Mouse (Mus musculus) bone marrow macrophage, adult 2 months (primary cell): ENCODE data around the gene Epx. TPM values are rescaled to one million over a fixed set of nuclear protein-coding genes. Genes with fewer than 3 reads are reported as not detected.

Experiments used
- H3K27ac ChIP-seq: 2 replicates; pipeline ENCODE4 v1.5.1; 2012; ENCODE audit warnings: low read depth, low read length; ENCODE audit not compliant: insufficient read depth
- H3K4me1 ChIP-seq: 2 replicates; pipeline ENCODE4 v1.6.1; 2012; ENCODE audit warnings: low read length; ENCODE audit not compliant: control insufficient read depth, insufficient read depth
- H3K4me3 ChIP-seq: 2 replicates; pipeline ENCODE4 v1.5.1; 2012; ENCODE audit warnings: mild to moderate bottlenecking, low read length, moderate library complexity; ENCODE audit not compliant: insufficient read depth
- CTCF ChIP-seq: IDR thresholded peaks from 2 replicates; pipeline ENCODE4 v1.5.1; 2012; ENCODE audit warnings: low read depth, mild to moderate bottlenecking, low read length, moderate library complexity
- POLR2A ChIP-seq: IDR thresholded peaks from 2 replicates; pipeline ENCODE4 v1.6.1; 2012; ENCODE audit warnings: mild to moderate bottlenecking, low read depth, low read length, borderline replicate concordance
- polyA plus RNA-seq: library from polyadenylated mRNA; stranded (reverse); fragments of >200 nt; gene quantifications from 2 replicates; pipeline ENCODE4 v1.2.4, GENCODE M21; 2012; ENCODE audit not compliant: missing spikeins, insufficient read depth, insufficient read length

The Epx gene
- polyA plus RNA-seq, 1 experiment = not detected

DNA sequence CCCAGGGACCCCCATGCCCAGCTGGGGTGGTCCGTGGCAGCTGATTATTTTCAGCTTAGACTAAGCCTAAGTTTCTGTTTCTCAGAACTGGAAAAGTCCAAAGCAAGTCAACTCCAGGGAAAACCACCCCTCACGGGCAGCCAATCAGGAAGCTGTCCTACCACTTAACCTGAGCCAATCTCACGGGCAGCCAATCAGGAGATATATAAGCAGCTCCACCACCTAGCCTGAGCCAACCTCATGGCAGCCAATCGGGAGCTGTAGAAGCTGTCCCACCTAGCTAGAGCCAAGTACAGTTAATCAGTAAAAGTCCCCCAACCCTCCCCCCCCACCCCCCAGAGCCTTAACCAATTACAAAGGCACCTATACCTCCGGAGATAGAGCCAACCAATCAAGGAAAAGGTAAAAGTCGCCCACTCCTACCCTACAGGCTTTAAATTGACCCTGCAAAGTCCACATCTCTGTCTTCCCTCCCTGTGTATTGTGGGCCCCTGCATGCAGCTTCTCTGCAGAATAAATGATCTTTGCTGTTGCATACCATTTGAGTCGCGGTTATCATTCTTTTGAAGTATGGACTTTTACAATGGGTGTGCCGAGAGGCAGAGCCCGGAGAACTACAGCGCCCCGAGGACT lies 28.3 kb downstream of the Epx start:
- H3K4me3 ChIP-seq = no peak overlapping the region
- TF ChIP-seq POLR2A (no peak), CTCF (no peak)
- peaks cover 3% of the 10 kb centered on the region for H3K4me1 ChIP-seq
- H3K27ac ChIP-seq = no peak overlapping the region

DNA sequence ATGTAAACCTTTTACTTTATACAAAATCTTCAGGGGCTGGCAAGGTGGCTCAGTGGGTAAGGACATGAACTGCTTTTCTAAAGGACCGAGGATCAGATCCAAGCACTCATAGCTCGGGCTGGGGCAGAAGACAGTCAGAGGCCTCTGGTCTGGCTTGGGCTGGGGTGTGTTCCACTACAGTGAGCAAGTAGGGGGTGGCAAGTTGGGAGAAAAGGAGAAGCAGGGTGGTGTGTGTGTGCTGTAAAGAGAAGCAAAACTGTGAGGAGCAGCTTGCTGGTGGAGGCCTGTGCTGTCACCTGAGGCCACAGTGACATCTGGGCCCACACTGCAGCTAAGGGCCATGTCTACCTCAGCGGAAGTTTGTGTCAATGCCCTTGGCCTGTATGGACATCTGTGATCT lies 33.9 kb downstream of the Epx start:
- H3K4me3 ChIP-seq = no peak overlapping the region
- no peaks in the 10 kb centered on the region for H3K4me1 ChIP-seq
- no peak overlapping the region for H3K27ac ChIP-seq
- TF ChIP-seq CTCF (no peak), POLR2A (no peak)

DNA sequence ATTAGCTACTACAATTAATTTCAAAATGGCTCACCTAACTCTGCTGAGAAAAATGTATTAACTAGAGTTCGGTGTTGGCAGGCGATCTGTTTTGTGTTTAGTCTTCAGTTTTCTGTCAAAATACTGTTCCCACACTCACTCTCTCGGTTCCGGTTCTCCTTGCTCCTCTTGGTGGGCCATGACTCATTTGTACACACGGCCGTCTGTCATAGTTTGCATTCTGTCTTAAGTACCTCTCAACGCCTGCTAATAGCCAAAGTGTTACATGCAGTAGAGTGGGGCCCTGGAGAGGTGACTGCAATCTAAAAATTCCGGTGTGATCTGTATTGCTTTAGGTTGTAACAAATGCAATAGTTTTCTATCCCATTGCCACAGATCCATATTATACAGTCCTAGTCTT lies 34.7 kb downstream of the Epx start:
- Histone ChIP-seq H3K27ac (no peak overlapping the region), H3K4me1 (no peaks in the 10 kb centered on the region), H3K4me3 (no peak overlapping the region)
- TF ChIP-seq POLR2A = no peak
- TF ChIP-seq CTCF = no peak

DNA sequence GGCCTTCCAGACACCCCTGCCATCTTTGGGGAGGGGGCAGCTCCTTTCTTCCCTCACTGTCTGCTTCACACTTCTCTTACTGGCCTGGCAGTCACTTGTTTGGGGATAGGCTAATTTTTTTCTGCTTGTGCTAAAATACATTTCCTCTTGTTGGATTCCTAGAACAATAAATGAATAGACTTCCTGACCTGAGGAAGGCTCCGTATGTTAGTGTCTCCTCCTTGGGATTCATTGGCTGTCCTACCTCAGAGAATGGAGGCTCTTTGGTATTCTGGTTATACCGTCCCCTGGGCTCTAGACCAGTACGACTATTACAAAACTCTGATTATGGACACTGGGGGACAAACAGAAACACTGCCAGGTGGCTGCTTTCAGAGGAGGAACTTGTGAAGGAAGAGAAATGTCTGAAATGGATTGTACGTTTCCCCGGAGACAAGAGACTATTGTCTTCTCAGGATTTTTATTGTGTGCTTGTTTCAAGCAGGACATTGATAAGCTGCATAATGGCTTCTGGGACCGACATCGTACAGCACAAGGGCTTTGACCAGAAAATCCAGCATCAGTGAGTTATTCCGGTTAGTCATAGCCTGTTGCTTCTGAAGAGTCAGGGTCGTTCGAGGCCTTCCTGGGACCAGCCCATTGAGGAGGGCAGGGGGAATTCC lies 47.0 kb downstream of the Epx start, which contains the start of gene Lpo:
Gene Lpo, minus strand, starts transcription at position 51 of the 662 bp plus-strand sequence.
- TF ChIP-seq POLR2A (no peak), CTCF (no peak)
- H3K4me3 ChIP-seq = no peak within 1 kb of the TSS
- no peak within 1 kb of the TSS for H3K27ac ChIP-seq
- H3K4me1 ChIP-seq = no peaks in the 10 kb centered on the region

DNA sequence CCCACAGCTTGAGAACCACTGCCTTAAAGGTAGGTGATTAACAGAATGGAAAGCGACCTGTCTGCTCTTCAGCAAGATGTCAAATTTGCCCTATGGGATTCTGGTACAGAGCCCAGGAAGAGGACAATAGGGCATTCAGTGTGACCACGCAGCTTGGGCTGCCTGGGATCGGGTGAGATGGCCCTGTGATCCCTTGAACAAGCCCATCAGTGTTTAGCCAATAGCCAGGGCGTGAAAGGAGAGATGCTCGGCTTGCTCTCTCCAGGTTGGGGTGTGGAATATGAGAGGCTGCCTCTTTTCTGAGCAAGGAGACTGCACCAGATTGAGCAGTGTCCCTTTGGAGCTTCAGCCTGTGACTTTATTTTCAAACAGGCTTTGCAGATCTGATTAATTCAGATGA lies 53.8 kb downstream of the Epx start:
- Histone ChIP-seq H3K27ac (no peak overlapping the region), H3K4me1 (no peaks in the 10 kb centered on the region), H3K4me3 (no peak overlapping the region)
- TF ChIP-seq POLR2A = no peak
- TF ChIP-seq CTCF = no peak

DNA sequence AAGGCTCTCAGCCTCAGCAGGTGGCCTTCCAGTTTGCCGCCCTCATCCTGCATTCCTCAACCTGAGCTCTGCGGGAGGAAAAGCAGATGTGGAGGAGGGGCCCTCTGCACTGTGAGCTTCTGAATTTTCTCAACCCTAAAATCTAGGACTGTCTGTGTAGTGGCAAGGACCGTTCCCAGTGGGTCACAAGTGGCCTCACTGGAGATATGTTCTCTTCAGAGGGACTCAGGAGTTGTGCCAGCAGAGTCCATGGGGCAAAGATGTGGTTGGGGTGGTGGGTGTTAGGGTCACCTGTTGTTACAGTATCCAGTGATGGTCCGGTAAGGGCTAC lies 57.9 kb downstream of the Epx start:
- Histone ChIP-seq H3K27ac (no peak overlapping the region), H3K4me3 (peak overlapping the region; percentile 40), H3K4me1 (no peaks in the 10 kb centered on the region)
- TF ChIP-seq CTCF (no peak), POLR2A (no peak)

DNA sequence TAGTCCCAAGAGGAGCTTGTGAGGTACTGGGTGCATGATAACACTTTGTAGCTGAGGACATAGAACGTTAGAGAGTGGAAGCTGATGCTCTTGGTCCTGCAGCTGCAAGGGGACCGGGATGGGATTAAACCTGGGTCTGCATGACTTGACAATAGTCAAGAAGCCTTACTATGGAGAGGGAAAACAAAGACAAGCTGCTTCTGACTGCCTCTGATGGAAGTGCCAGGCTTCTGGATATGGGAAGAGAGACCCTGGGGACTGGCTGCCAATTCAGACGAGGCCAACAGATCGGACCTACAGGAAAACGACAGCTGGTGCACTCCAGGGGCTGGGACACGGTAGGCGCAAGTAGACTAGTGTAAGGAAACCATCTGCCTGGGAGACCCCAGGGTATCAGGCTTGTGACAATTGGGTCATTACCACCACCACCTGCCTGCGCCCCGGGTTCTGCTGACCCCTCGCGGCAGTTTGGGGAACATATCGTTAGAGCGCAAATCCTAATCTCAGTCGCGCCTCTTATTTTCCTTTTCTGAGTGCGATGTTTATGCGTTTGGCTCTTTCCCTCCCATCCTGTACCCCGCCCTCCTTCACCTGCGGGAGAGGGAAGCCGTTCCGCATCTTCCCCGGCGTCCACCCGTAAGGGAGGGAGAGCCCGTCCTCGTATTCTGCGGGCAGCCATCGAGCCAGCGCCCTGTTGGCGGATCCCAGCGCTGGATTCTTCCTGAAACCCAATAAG lies 58.5 kb downstream of the Epx start:
- Histone ChIP-seq H3K27ac (no peak overlapping the region), H3K4me1 (peaks cover under 1% of the 10 kb centered on the region; the same call in 1 of the 2 replicates), H3K4me3 (peak overlapping the region; percentile 40)
- TF ChIP-seq CTCF = peak; percentile 62
- TF ChIP-seq POLR2A = no peak

- Histone ChIP-seq H3K4me3 (no peak overlapping the region), H3K27ac (no peak overlapping the region), H3K4me1 (peaks cover 2% of the 10 kb centered on the region; the same call in 1 of the 2 replicates)
- TF ChIP-seq POLR2A = no peak
- TF ChIP-seq CTCF = no peak
Observed at GRCm38 (mm10) chr11:87814831-87815230, 60.5 kb downstream of the Epx start.

Other genes starting within 250 kb of the Epx start
- not detected in 2 replicates for gene Rnf43, start 212.8 kb downstream of the Epx start, polyA plus RNA-seq
- 136 and 142 TPM in 2 replicates for gene Supt4a, start 138.0 kb downstream of the Epx start, polyA plus RNA-seq
- gene Tspoap1, start 115.0 kb downstream of the Epx start, polyA plus RNA-seq = 2.6 and 2.9 TPM in 2 replicates
- 1.1 and 1.7 TPM in 2 replicates for gene Mpo, start 82.0 kb downstream of the Epx start, polyA plus RNA-seq
- gene Lpo, start 47.2 kb downstream of the Epx start, polyA plus RNA-seq = not detected in 2 replicates
- 4.7 and 6.3 TPM in 2 replicates for gene Mks1, start 22.3 kb downstream of the Epx start, polyA plus RNA-seq
- not detected in 2 replicates for gene Olfr462, start 16.7 kb upstream of the Epx start, polyA plus RNA-seq
- gene Olfr463, start 21.9 kb upstream of the Epx start, polyA plus RNA-seq = not detected in 2 replicates
- not detected in 2 replicates for gene Olfr464, start 45.4 kb upstream of the Epx start, polyA plus RNA-seq
- gene Dynll2, start 112.0 kb upstream of the Epx start, polyA plus RNA-seq = 62.6 and 64.9 TPM in 2 replicates
- gene Srsf1, start 171.8 kb upstream of the Epx start, polyA plus RNA-seq = 142 and 144 TPM in 2 replicates
- gene Vezf1, start 192.7 kb upstream of the Epx start, polyA plus RNA-seq = 25.1 and 29.7 TPM in 2 replicates
- 9.7 and 13.1 TPM in 2 replicates for gene Cuedc1, start 222.5 kb upstream of the Epx start, polyA plus RNA-seq